Mouse (Mus musculus) adipocyte (in vitro differentiated cells): ENCODE results near the gene Pkdcc.

Experiments
- DNase-seq: peaks from one replicate; pipeline ENCODE4 v3.0.0-alpha.2; 2016; ENCODE audit warnings: low spot score

Gene Pkdcc

DNA sequence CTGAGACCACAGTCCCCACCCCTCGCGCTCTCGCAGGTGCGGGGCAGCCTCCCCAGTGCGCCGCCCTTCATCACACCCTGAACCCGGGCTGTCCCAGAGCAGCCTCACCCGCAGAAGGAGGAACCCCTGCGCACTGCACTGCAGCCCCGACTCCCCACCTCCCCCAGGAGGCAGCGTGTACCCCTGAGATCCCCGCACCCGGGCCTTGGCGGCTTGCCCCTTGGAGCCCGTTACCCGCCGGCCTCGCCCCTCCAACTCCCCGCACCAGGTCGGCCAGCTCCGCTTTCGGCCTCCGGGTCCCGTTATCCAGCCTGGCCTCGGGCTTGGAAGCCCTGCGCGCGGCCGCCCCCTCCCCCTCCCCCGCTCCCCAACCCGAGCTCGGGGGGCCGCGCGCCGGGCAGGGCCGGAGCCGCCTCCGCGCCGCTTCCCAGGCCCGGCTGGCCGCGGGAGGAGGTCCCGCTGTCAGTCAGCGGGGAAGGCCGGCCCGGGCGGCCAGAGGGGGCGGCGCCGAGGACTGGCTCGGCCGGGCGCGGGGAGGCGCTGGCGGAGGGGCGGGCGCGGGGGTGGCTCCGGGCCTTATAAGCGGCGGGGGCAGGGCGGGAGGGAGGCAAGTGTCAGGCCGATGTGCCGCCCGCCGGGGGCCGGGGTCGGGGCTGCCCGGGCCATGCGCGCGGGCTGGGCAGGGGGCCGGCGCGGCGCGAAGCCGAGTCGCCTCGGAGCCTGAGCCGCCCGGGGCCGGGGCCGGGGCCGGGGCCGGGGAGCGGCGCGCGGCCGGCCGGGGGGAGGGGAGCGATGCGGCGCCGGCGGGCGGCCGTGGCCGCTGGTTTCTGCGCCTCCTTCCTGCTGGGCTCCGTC lies at the start of gene Pkdcc:
Pkdcc (plus strand) TSS at position 619 of the 855 bp plus-strand sequence.
- peak; percentile 85 for DNase-seq

DNA sequence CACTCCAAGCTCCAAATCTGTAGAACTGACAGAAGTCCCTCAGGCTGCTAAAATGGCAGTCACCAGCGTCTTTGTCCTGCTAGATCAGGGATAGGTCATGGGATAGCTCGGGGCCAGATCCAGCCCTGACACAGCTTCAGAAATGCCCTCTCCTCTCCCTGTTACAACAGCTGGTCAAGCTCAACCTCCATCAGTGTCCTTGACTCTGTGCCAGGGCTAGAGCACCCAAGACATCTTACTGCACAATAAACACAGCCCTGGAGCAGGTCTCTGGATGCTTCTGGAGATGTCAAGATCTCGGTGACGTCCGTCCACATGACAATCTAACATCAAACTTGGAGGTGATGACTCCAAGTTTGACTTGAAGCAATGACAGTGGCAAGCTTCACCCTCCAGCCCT lies 48.9 kb upstream of the Pkdcc start:
- DNase-seq, result no peak

DNA sequence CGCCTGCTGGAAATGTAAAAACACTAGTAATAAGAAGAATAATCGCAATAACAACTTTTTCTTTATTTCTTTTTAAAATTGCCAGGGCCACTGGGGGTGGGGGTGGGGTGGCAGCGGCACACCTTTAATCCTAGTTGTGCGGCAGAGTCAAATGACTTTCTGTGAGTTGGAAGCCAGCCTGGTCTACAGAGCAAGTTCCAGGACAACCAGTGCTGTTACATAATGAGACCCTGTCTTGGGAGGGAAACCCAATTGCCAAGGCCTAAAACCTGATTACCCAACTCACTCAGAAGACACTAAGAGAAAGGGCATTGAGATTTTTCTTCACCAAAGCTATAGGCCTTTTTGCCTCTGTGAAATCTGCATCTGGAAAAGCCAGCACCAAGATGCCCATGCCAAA lies 38.9 kb upstream of the Pkdcc start:
- peak; percentile 96 for DNase-seq

DNA sequence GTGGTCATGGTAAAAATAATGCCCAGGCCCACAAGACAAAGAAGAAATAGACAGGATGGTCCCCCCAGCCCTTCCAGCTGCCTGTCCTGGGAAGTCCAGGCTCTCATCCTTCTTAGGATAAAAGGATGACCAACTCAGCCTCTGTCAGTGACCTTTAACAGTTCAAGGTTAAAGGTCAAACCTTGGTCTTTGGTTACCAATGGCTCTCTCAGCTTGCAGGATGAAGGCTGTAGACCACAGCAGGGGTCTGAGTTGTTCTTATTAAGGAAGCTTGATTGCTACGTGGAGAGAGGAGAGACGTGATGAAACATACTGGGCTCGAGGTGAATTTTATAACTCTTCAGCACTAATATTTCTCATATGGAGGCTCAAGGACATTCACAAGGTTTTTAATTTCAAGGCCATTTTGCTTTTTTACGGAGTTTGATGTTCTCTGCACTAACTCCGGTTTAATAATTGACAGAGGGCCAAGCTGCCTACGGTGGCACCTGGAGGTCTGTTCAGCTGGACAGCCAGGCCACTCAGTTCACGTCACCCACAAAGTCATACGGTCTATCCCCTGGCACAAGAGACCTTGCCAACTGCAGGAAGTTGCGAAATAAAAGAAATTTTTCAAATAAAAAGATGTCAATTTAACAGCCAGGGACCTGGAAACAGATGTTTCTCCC lies 36.5 kb upstream of the Pkdcc start:
- DNase-seq, result no peak

DNA sequence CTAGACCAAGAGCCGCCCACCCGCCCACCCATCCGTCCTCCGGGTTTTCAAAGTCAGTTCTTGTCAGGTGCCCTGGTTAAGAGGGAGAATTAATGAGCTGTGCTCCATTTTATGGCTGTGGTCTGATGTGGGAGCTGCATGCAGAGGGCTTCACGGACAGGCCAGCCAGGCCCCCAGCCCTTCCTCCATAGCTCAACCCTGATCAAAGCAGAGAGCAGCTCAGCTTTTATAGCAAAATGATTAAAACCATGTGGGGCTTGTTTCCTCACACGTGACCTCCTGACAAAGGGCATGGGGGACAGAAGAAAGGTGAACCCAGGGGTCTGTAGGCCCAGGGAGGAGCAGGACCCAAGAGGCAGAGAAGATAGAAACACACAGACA lies 36.0 kb upstream of the Pkdcc start:
- no peak for DNase-seq

DNA sequence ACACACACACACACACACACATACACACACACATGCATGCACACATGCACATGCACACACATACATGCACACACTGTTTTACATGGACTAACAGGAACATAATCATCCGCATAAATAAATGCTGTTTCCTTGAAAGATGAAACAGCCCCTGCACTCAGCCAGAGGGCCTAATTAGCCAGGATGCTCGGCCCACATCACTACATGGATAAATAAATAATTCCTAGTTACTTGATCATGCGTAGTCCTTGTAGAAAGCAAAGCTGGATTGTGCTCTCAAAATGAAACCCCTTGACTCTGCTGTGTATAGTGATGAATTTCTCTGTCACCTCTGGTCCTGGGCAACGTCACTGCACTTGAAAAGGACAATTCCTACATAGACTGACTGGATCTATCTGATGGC lies 35.5 kb upstream of the Pkdcc start:
- no peak for DNase-seq

DNA sequence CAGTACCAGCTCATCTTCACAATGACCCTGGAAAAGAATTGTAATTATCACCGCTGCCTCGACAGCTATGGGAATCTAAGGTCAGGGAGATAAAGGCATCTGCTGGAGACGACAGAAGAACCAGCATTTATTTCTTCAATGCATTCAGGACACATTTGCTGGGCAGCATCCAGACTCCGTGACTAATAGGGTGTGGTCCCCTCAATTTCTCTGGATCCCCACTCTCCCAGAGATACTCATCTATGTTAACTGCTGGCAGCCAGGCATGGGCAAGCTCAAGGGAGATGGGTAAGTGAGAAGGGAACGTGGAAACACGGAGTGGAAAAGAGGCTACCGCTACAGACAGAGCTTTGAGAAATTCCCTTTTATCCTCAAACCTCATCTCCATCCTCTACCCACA lies 34.0 kb upstream of the Pkdcc start:
- no peak for DNase-seq

DNA sequence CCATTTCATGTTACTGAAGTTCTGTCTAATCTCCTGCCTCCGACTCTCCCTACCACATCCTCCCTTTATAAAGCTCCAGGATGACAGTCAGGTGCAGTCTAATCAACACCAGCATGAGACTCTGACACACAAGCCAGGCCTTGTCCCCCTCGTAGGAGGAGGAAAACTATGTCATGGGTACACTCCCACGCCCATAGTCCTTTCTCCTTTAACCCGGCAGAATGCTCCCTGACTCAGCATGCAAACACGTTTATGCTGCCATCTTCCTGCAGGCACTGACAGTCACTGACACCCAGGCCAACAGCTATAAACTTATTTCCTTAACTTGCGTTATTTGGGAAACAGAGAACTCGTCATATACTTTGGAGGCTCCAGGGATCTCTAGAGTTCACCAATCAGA lies 33.5 kb upstream of the Pkdcc start:
- peak; percentile 33 for DNase-seq

DNA sequence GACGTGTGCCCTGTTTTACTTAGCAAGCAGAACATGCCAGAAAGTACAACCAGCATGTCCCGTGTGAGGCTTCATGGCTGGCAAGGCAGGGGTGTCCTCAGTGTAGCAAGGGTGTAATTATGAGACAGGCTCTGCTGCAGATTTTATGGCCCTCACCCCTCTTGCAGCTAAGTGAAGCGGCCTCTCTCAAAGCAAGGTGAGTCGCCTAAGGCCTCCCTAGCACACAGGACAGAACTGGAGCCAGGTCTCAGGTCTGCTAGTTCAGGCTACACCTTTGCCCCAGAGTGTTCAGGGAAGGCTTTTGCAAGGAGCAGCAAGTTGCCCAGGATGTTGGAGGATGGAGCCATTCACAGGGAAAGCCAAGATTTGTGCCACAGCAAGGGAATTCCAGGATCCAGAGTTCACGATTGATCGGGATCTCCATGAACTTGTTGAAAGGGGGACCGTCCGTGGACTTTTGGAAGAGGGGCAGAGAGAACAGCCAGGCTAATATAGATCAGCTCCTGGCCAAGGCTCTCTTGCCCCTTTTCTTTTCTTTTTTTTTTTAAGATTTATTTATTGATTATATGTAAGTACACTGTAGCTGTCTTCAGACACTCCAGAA lies 32.9 kb upstream of the Pkdcc start:
- DNase-seq, result peak; percentile 26

DNA sequence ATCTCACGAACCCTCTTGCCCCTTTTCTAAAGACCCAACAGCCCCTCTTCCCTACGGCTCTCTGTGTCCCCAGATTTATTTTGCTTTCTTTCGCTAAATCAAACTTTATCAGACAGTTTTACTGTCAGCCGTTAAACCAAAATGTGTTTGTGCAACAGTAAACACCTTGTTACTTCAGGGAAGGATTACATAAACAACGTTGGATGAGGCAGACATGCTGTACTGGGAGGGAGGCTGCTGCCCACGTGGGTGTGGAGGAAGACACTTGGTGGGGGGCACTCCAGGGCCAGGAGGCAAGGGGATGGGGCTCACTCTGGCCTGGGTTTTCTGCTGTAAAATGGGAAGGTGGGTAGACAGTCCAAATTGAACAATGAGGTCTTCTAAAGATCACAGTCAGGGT lies 32.3 kb upstream of the Pkdcc start:
- no peak for DNase-seq

DNA sequence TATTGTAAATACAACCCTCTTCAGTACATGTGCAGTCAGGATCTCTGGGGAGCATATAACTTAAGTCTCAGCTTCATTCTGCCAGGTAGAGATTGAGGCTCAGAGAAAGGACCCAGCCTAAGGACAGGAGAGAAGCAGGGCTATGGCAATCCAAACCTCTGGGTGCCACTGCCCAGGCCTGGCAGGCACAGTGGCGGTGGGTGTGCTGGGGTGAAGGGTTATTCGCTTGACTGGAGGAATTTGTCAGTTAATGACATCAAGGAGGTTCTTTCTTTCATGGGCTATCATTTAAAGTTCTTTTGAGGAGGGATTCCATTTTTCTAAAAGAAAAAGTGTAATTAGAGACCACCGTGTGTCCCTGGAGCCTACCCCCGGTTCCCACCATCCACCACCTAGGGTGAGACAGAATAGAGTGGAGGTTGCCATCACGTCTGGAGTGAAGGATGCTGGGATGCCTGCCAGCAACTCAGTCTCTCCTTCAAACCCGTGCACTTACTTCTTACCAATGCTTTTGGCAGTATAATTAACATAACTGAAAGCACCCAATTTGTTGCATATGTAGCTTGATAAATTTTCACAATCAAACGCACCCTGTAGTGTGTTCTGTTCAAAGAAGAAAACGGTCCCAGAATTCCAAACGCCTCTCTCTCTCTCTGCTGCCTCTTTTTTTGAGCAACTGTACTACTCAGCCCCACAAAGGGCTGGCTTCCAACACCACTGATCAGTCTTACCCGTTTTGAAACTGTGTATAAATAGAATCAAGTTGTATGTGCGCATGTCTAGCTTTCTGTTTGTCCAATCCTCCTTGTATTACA lies 27.1 kb upstream of the Pkdcc start:
- DNase-seq, result no peak

DNA sequence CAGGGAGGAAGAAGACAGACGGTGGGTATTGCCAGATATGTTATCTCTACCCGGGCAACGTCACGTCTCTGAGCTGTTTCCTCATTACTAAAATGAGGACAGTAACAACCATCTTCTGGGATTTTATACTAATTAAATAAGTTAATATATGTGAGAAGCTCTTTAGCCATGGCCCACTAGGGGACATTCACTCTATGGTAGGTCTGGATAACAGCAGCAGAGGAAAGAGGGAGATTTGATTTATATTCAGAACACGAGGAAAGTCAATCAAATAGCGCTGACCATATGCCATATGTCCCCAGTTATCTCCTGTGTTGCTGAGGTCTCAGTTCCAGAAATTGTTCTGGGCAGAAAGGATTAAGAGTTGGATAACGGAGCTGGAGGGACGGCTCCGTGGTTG lies 24.3 kb upstream of the Pkdcc start:
- no peak for DNase-seq

DNA sequence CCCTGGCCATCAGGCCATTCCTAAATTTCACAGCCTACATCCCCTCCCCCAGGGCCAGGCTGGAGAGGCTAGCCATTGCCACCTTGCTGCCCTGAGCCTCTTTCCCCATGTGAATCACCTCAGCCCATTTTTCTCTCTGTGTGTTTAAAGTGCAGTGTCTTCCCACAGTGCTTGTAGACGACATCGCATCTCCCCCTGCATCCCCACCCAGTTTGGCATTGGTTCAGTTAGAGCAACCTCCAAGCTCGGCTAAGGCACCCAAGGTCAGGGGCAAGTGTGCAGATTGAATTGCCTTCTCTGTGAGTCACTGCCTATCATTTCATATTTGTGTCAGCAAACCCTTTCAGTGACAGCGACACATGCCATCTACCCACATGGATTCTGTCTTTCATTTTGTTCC lies 20.6 kb upstream of the Pkdcc start:
- no peak for DNase-seq

DNA sequence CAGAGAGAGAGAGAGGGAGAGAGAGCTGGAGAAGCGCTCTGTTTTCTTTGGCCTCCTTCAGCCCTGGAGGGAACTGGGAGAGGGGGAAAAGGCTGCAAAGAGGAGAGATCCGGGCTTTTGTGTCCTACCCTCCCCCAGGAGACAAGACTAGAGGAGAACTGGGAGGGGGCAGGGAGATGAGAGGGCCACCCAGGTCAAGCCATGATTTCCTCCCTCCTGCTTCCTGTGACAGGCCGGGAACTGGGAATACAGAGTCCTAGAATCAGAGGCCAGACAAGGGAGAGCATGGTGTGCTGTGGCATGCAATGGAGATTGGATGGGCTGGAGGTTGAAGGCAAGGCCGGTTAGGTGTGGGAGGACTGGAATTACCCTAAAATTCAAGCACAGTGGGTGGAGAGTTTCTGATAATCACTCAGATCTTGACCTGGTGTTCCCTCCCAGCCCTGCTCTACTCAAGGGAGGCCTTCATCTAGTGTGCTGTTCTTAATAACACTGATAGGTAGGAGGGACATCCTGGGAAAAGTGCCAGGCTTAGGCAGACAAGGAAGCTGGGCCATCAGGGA lies 17.6 kb upstream of the Pkdcc start:
- no peak for DNase-seq

DNA sequence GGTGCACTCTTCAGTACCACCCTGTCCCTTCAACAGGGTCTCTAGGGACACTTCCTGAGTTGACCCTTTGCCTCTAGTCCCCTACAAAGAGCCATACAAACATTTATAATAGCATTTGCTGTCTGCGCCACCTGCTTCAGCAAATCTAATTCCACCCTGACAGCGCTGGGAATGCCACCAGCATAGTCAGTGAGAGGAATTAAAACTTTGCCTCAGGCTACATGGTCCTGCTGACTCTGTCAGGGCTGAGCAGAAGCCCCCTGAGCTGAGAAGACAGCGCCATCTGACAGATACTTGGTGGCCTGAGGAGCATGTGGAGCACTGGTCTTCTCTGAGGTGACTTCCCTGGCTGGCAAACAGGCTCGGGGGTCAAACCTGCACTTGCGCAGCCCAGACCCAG lies 14.6 kb upstream of the Pkdcc start:
- no peak for DNase-seq

DNA sequence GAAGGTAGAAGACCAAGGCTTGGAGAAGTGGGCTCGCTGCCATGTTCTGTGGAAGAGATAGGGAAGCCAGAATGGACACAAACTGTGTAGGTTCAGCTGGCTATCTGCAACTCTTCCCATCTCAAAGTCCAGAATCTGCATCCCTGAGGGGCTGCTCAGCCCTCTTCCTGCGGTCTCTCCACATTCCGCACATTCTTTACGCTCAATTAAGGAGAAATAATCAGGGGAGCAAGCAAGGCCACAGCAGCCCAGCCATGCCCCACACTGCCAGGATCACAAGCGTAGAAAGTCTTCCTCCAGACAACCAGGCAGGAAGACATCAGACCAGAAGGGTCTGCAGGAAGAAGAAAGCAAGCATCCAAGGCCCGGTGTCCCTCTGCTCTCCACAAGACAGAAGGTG lies 13.8 kb upstream of the Pkdcc start:
- no peak for DNase-seq

DNA sequence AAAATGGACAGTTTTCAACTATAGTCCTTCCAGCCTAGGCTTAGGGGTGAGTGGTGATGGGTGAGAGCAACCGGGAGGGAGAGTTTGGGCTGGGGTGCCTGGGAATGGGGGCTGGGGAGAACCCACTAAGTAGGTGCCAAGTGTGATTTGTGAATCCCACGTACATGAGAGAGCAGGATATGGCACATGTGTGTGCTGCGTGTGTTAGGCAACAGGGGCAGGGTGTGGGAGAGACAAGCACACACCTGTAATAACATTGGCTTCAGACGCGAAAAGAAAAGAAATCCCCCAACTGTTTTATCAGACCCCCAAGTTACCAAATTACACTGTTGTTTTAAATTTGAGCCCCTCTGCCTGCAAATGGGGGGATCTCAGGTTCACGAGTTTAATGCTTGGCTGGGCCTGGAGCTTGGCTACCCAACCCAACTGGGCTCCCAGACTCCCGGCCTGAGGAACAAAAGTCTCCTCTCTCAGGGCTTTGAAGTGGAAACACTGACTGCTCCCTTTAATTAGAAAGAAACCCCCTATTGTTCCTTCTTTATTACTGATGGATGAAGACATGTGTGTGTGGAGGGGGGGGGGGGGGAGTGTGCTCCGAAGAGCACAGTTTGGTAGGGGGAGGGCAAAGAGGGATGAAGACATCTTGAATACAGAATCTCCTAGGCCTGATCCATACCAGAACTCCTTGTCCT lies 11.3 kb upstream of the Pkdcc start:
- DNase-seq, result no peak

DNA sequence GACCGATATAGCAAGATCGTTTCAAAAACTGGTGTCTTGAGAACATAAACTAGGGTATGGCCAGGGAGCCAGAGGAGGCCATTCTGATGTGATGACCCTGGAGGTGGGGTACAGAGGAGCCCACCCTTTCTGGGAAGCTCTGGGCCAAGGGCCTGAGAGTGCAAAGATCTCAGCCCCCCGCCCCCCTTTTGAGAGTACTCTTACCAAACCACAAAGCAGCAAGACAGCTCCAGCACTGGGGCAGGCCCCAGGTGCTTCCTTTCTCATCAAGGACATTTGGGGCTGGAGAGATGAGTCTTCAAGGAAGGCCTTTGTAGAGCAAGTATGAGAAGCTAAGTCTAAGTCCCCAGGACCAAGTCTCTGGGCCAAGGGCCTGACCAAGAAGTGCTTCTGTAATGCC lies 7.8 kb upstream of the Pkdcc start:
- no peak for DNase-seq

DNA sequence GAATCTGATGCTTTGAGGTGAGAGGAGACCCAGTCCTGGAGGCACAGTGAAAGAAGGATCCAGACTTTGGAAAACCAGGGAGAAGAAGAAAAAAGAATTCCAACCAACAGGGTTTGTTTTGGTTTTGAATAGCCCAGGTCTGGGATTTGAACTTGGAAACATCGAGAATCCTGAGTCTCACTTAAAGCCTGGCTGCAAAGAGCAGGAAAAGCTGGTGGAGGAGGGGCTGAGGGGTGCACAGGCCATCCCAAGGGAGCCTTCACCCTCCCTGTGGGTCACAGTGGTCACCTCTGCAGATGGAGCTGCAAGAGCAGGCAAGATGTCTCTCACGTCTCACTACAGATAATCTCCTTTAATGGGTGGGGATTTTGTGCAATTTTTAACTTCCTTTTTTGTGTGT lies 6.6 kb upstream of the Pkdcc start:
- no peak for DNase-seq

DNA sequence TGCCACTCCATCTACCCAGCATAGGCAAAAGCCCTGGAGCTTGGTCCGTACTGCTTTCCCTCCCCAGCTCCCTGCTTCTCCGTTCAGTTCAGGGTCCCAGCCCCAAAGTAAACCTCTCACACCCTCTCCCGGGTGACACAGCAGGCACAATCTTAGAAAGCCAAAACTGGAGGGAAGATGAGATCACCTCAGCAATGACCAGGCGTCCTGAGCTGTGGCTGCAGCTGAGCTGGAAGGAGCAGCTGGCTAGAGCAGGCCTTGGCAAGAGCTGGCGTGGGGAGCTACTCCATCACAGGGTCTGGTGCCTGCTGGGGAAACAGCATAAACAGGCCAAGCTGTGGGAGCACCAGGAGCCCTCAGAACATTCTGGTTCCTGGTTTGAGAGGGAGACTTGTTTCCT lies 4.6 kb upstream of the Pkdcc start:
- DNase-seq, result no peak

DNA sequence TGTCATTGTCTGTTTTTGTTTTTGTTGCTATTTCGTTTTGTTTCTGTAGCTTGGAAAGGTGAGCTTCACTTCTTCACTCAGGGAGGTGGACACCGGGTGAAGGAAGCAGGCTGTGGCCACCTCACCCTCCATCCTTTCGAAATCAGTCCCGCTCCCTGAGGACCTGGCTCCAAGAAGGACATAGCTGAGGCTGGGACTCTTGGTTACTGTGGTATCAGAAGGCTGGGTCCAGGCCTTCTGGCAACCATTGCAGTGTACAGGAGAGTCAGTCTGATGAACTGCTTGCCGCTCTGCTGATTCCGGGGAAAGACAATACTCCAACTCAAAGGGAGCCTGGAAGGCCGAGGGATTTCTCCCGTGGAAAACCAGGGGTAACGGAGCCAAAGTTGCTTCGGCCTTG lies 3.9 kb upstream of the Pkdcc start:
- no peak for DNase-seq

DNA sequence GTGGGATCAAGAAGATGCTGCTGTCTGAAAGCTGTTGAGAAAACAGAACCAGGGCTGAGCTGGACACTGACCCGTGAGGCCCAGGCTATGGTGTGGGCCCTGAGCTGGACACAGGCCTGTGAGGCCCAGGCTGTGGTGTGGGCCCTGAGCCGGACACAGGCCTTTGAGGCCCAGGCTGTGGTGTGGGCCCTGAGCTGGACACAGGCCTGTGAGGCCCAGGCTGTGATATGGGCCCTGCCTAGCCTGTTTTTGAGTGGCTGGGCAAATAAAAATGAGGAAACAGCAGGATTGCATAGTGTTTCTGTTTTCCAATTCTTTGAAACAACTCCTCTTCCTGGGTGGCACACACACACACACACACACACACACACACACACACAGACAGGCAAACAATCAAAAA lies 2.7 kb upstream of the Pkdcc start:
- peak; percentile 48 for DNase-seq
